Mouse (Mus musculus): ENCODE data around the gene Plagl1. TPM values are rescaled to one million over a fixed set of nuclear protein-coding genes. Genes with fewer than 3 reads are reported as not detected.

Plagl1 gene
- polyA plus RNA-seq (2014; fragmentation: Illumina TruSeq; extraction: RNeasy Lipid Tissue Mini Kit (QIAGEN cat#74804); ENCODE audit: low read depth, low replicate concordance): 7.7 TPM

DNA sequence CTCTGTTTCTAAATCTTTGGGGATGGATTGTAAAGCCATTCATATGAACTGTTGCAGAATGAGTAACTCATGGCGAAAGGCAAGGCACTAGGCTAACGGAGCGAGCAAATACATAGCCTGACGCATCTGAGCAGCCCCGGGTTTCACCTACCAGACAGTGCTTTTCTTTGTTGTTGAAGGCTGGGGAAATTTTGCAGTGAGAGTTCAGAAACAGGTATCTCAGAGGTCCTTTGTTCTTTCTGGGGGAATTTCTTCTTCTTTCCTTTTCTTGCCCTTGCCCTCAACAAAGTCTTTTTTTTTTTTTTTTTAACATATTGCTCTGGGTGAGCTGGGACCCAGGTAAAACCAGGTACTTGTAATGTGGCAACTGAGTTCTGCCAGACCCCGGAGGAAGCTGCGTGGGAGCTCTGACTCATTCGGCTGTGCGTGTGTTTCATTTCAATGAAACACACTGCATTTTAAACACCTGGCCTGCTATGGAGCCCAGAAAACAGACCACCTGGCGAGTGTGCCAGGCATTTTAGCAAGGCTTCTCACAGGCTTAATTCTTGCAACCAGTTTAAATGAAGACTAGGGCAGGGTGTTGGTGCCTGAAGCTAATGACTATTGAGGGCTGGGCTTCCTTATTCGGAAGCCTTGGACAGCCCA, at the start of gene Plagl1:
Plagl1 (plus strand) TSS at position 484 of the 648 bp plus-strand sequence.

DNA sequence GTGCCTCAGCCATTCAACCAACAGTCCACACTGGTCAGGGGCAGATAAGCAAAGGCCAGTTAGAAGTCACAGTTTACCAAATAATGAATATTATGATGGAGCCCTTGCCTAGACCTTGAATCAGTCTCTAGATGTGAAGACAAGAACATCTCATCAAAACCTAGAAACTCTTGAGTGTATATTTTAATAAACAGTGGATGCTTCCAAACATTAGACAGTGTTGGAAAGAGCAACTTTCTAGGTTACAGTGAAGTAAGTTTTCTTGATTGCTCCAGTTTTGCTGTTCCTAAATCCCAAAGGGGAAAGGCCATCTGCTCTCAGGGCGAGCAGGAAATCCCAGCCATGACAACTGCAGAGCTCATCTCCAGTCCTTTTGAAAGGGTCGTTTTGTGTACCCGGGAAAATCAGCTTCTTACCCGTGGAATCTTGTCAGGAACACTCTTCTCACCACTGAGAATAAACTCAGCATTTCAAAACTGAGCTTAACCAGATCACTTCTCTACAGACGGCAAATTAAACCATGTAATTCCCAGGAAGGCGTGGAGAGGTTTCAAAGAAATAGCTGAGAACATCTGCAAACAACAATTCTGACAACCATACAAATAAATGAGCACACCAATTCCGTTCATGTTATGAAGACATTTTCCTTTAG, 117.8 kb downstream of the Plagl1 start, which contains the start of gene Zc2hc1b:
Zc2hc1b (minus strand) TSS at position 51 of the 652 bp plus-strand sequence.

Other genes starting within 250 kb of the Plagl1 start
- gene Utrn, start 191.1 kb upstream of the Plagl1 start, polyA plus RNA-seq (2014; fragmentation: Illumina TruSeq; extraction: RNeasy Lipid Tissue Mini Kit (QIAGEN cat#74804); ENCODE audit: low read depth, low replicate concordance): 31.4 TPM
- 2.4 TPM for gene Stx11, start 96.2 kb upstream of the Plagl1 start, polyA plus RNA-seq (2014; fragmentation: Illumina TruSeq; extraction: RNeasy Lipid Tissue Mini Kit (QIAGEN cat#74804); ENCODE audit: low read depth, low replicate concordance)
- gene Sf3b5, start 55.2 kb upstream of the Plagl1 start, polyA plus RNA-seq (2014; fragmentation: Illumina TruSeq; extraction: RNeasy Lipid Tissue Mini Kit (QIAGEN cat#74804); ENCODE audit: low read depth, low replicate concordance): 9.7 TPM
- gene Zc2hc1b, start 117.5 kb downstream of the Plagl1 start, polyA plus RNA-seq (2014; fragmentation: Illumina TruSeq; extraction: RNeasy Lipid Tissue Mini Kit (QIAGEN cat#74804); ENCODE audit: low read depth, low replicate concordance): not detected
- 27.5 TPM for gene Ltv1, start 132.7 kb downstream of the Plagl1 start, polyA plus RNA-seq (2014; fragmentation: Illumina TruSeq; extraction: RNeasy Lipid Tissue Mini Kit (QIAGEN cat#74804); ENCODE audit: low read depth, low replicate concordance)

All from heart, adult 10 weeks (tissue).